Mouse (Mus musculus): ENCODE measurements around the gene Myof. TPM values are rescaled to one million over a fixed set of nuclear protein-coding genes. Genes with fewer than 3 reads are reported as not detected.

Myof gene
- polyA plus RNA-seq, 1 experiment, result not detected

DNA sequence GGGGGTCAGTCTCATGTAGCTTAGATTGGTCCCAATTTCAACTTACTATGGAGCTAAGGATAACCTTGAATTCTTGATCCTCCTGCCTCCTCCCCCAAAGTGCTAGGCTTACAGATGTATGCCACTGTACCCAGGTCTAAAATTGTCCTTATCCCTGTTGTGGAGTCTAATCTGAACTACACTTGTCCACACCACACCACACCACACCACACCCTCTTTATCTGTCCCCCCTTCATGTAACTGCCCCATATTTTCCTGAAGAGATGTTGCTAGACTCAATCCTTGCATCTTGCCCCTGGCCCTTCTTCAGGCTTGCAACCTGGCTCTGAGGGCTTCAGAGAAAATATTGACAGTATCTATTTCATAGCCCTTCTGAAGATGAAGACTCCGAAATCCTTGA is 169.9 kb downstream of the Myof start:
- H3K4me3 ChIP-seq (ENCODE audit: insufficient read depth, low read depth, low read length), result no peak overlapping the region
- H3K4me1 ChIP-seq (ENCODE audit: control insufficient read depth, insufficient read depth, low read length), result no peaks in the 10 kb centered on the region
- no peak overlapping the region for H3K27ac ChIP-seq (ENCODE audit: insufficient read depth, low read depth, low read length)
- no peak for TF ChIP-seq CTCF (IDR thresholded peaks at IDR 0.05; ENCODE audit: insufficient read depth, low read depth, low read length)
- TF ChIP-seq POLR2A (IDR thresholded peaks at IDR 0.05; ENCODE audit: insufficient read depth, low read depth, low read length), result no peak
- WGBS, result 86% methylated on average over 1 of the region's 1 CpGs

DNA sequence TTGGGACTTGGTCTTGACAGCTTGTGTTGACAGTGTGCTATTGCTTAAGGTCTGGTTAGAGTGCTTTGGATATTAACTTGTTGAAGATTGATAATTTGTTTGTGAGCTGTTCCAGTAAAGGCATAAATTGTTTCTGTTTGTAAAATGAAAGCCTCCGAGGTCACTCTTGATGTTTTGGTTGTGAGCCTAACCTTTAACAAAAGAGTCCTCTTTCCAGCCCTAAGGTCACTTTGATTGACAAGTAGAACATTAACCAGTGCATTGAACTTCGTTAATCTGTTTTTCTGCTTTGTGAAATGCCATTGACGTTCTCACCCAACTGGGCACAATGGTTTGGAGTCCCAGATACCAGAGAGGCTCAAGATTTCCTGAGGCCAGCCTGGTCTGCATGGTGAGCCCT is 175.8 kb downstream of the Myof start:
- TF ChIP-seq CTCF (IDR thresholded peaks at IDR 0.05; ENCODE audit: insufficient read depth, low read depth, low read length) (no peak), POLR2A (IDR thresholded peaks at IDR 0.05; ENCODE audit: insufficient read depth, low read depth, low read length) (no peak)
- Histone ChIP-seq H3K27ac (ENCODE audit: insufficient read depth, low read depth, low read length) (no peak overlapping the region), H3K4me1 (ENCODE audit: control insufficient read depth, insufficient read depth, low read length) (no peaks in the 10 kb centered on the region), H3K4me3 (ENCODE audit: insufficient read depth, low read depth, low read length) (no peak overlapping the region)
- 49% methylated on average over 3 of the region's 3 CpGs for WGBS

DNA sequence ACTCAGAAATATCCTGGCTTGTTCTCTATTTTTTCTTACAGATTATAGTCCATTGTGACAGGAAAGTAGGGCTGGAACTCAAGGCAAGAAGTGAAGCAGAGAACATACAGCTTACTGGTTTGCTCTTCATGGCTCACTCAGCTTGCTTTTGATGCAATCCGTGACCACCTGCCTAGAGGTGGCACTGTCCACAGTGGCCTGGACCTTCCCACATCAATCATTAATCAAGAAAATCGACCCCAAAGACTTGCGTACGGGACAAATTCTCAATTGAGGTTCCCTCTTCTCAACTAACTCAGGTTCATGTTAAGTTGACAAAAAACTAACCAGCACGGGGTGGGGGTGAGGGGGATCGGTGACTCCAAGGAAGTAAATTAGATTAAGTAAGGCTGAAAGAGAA is 176.4 kb downstream of the Myof start:
- TF ChIP-seq POLR2A (IDR thresholded peaks at IDR 0.05; ENCODE audit: insufficient read depth, low read depth, low read length), result no peak
- no peak for TF ChIP-seq CTCF (IDR thresholded peaks at IDR 0.05; ENCODE audit: insufficient read depth, low read depth, low read length)
- WGBS, result 93% methylated on average over 6 of the region's 6 CpGs
- H3K4me1 ChIP-seq (ENCODE audit: control insufficient read depth, insufficient read depth, low read length), result no peaks in the 10 kb centered on the region
- H3K27ac ChIP-seq (ENCODE audit: insufficient read depth, low read depth, low read length), result no peak overlapping the region
- H3K4me3 ChIP-seq (ENCODE audit: insufficient read depth, low read depth, low read length), result no peak overlapping the region

DNA sequence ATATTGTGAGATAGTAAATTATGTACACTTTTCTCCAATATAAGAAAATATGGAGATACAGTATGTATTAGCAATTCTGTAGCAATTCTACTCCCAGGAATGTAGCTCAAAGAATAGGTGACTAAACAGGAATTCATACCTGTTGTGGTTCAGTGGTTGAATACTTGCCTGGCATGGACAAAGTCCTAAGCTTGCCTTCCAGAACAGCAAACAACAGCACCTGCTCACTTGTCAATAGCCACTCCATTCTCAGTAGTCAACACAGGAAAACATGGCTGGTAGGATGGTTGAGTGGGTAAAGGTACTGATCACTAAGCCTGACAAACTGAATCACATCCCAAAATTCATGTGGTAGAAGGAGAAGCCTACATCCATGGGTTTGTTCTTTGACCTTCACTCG is 182.2 kb downstream of the Myof start:
- H3K4me1 ChIP-seq (ENCODE audit: control insufficient read depth, insufficient read depth, low read length), result no peaks in the 10 kb centered on the region
- TF ChIP-seq POLR2A (IDR thresholded peaks at IDR 0.05; ENCODE audit: insufficient read depth, low read depth, low read length), result no peak
- TF ChIP-seq CTCF (IDR thresholded peaks at IDR 0.05; ENCODE audit: insufficient read depth, low read depth, low read length), result no peak
- no peak overlapping the region for H3K4me3 ChIP-seq (ENCODE audit: insufficient read depth, low read depth, low read length)
- no peak overlapping the region for H3K27ac ChIP-seq (ENCODE audit: insufficient read depth, low read depth, low read length)
- WGBS, result 90% methylated on average over 1 of the region's 1 CpGs

DNA sequence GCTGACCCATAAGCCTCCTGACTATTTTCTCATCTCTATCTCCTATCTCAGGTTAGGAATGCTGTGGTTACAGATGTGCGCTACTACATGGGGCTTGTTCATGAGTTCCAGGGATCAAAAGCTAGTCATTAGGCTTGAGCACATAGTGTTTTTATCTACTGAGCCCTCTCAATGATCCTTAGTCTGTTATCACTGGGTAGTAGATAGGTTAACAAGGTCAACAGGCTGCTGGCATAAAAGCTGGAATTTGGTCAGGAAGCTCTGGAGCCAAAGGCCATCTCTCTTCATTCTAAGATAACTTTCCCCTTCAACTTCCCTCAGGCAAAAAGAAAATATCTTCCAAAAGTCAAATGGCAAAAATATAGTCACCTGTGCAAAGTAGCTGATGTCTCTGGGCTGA is 183.1 kb downstream of the Myof start:
- no peak overlapping the region for H3K4me3 ChIP-seq (ENCODE audit: insufficient read depth, low read depth, low read length)
- WGBS, result 97% methylated on average over 1 of the region's 1 CpGs
- TF ChIP-seq CTCF (IDR thresholded peaks at IDR 0.05; ENCODE audit: insufficient read depth, low read depth, low read length) (no peak), POLR2A (IDR thresholded peaks at IDR 0.05; ENCODE audit: insufficient read depth, low read depth, low read length) (no peak)
- H3K4me1 ChIP-seq (ENCODE audit: control insufficient read depth, insufficient read depth, low read length), result no peaks in the 10 kb centered on the region
- no peak overlapping the region for H3K27ac ChIP-seq (ENCODE audit: insufficient read depth, low read depth, low read length)

DNA sequence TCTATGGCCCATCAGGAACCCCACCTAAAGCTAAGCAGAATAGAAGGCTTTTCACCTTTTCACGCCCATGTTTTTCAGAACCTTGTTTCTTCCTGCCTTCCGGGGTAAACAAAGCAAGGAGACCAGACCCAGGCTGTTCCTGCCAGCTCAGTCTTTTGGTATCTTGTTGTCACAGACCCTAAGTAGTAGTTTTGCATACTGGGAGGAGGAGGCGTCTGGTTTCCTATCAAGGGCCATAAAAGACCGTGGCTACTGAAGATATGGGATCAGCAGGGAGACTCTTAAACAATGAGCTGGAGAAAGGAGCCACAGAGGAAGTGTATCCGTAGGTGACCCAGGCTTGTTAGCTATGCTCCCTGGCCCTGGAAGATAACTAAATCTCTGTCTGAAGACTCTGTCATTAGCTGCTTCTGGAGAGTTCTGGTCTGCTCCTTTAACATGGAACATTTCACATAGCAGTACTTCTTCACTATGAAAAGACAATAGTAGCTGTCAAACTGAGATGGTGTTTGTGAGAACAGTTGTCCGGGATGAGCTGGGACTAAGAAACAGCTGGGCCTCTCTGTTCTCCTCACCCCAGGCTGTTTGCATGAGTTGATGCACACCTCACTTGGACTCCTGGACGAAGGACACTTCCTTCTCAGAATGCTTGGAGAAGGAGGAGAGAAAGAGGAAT is 184.8 kb downstream of the Myof start:
- no peak for TF ChIP-seq CTCF (IDR thresholded peaks at IDR 0.05; ENCODE audit: insufficient read depth, low read depth, low read length)
- no peak for TF ChIP-seq POLR2A (IDR thresholded peaks at IDR 0.05; ENCODE audit: insufficient read depth, low read depth, low read length)
- H3K27ac ChIP-seq (ENCODE audit: insufficient read depth, low read depth, low read length), result no peak overlapping the region
- WGBS, result 79% methylated on average over 7 of the region's 7 CpGs
- no peaks in the 10 kb centered on the region for H3K4me1 ChIP-seq (ENCODE audit: control insufficient read depth, insufficient read depth, low read length)
- no peak overlapping the region for H3K4me3 ChIP-seq (ENCODE audit: insufficient read depth, low read depth, low read length)

DNA sequence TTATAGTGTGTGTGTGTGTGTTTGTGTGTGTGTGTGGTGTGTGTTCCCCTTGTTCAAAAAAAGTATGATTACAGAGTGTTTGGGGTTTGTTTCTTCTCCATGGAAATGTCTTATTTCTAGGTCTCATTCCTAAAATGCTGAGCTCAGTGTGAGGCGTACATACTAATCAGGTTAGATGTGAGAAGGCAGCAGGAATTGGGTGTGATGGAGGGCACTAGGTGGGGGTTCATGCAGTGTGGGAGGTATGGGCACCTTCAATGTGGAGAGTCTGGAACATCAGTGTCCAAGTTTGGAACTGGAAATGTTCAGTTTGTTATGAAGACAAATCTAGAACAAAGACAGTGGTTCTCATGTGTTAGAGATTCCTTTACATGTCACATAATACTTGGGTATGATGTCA is 191.3 kb downstream of the Myof start:
- H3K4me1 ChIP-seq (ENCODE audit: control insufficient read depth, insufficient read depth, low read length), result no peaks in the 10 kb centered on the region
- no peak overlapping the region for H3K4me3 ChIP-seq (ENCODE audit: insufficient read depth, low read depth, low read length)
- TF ChIP-seq POLR2A (IDR thresholded peaks at IDR 0.05; ENCODE audit: insufficient read depth, low read depth, low read length) (no peak), CTCF (IDR thresholded peaks at IDR 0.05; ENCODE audit: insufficient read depth, low read depth, low read length) (no peak)
- H3K27ac ChIP-seq (ENCODE audit: insufficient read depth, low read depth, low read length), result no peak overlapping the region
- 73% methylated on average over 1 of the region's 1 CpGs for WGBS

DNA sequence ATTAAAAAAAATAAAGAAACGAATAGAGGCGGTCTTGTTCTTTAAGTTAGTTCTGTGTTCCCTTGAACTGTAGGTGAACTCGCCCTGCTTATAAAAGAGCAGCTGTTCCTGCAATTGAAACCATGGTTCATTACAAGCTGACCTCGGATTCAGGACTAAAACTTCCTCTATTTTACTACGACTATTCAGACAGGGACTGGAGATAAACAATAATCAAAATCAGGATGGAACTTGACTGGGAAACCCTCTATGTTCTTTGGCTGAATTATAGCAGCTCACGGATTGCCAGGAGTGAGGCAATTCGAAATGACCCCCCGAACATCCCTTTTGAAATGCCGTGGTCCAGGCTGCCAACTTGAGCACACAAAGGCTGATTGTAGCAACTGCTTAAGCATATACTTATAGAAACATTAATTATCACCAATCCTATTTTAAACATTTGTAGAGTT is 191.8 kb downstream of the Myof start:
- no peaks in the 10 kb centered on the region for H3K4me1 ChIP-seq (ENCODE audit: control insufficient read depth, insufficient read depth, low read length)
- TF ChIP-seq POLR2A (IDR thresholded peaks at IDR 0.05; ENCODE audit: insufficient read depth, low read depth, low read length) (no peak), CTCF (IDR thresholded peaks at IDR 0.05; ENCODE audit: insufficient read depth, low read depth, low read length) (no peak)
- 34% methylated on average over 9 of the region's 9 CpGs for WGBS
- H3K4me3 ChIP-seq (ENCODE audit: insufficient read depth, low read depth, low read length), result no peak overlapping the region
- H3K27ac ChIP-seq (ENCODE audit: insufficient read depth, low read depth, low read length), result no peak overlapping the region

Other genes with a start within 250 kb of the Myof start
- gene Cep55, start 11.4 kb upstream of the Myof start, polyA plus RNA-seq (2012; ENCODE audit: insufficient read depth, insufficient read length, low replicate concordance, missing spikeins), result not detected in 2 replicates
- not detected in 2 replicates for gene Ffar4, start 53.5 kb upstream of the Myof start, polyA plus RNA-seq (2012; ENCODE audit: insufficient read depth, insufficient read length, low replicate concordance, missing spikeins)
- gene Rbp4, start 81.7 kb upstream of the Myof start, polyA plus RNA-seq (2012; ENCODE audit: insufficient read depth, insufficient read length, low replicate concordance, missing spikeins), result not detected in 2 replicates
- gene Pde6c, start 89.2 kb upstream of the Myof start, polyA plus RNA-seq (2012; ENCODE audit: insufficient read depth, insufficient read length, low replicate concordance, missing spikeins), result not detected in 2 replicates
- gene Fra10ac1, start 180.6 kb upstream of the Myof start, polyA plus RNA-seq (2012; ENCODE audit: insufficient read depth, insufficient read length, low replicate concordance, missing spikeins), result not detected in 2 replicates
- gene Lgi1, start 221.0 kb upstream of the Myof start, polyA plus RNA-seq (2012; ENCODE audit: insufficient read depth, insufficient read length, low replicate concordance, missing spikeins), result not detected in 2 replicates